ENCODE assay signal across 9 mouse cellular contexts in the genomic region with DNA sequence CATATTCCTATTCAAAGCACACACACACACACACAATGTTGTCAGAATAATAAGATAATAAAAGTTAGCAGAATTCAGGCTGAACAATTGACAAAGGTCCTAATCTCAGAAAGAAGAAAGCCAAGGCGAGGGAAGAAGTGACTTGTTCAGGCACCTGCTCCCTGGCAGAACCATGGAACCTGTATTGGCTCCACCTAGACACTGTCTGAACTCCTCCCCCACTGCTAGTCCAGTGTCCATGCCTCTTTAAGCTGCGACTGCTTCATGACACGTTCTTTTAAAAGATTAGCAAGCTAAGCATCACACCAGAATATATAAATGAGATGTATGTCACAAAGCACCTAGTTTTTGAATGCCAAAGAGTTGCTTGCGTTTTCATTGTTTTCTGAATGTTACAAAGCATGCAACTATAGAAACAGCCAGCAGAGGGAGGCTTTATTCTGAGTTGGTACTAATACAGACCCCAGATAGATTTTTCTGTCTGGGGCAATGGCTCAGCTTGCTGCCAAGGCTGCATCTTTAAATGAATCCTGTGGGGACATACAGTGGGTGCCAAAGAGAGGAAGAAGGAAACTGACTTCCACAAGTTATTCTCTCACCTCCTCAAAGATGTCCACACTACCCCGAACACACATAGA. TPM values are rescaled to one million over a fixed set of nuclear protein-coding genes. Genes with fewer than 3 reads are reported as not detected.
DNase-seq lines count a peak whose midpoint lies in the region; ATAC-seq and TF ChIP-seq lines count a peak whose summit lies in the region.
"Had no signal": no experiment of that assay in that cellular context is flagged by ENCODE, and none has a peak within 500 bp of the region (broad histone marks: within the 10 kb centered on the region; RNA-seq: fewer than 3 reads in every experiment).

No protein-coding gene starts in this region.

- H3K27me3 ChIP-seq in heart, embryonic 11.5 days (ENCODE audit: control insufficient read depth, insufficient read depth, low read length), result no peaks in the 10 kb centered on the region
- no peaks in the 10 kb centered on the region for H3K27me3 ChIP-seq in MEL (ENCODE audit: control insufficient read depth in 1 of 2, insufficient read depth in 2 of 2, low read length in 2 of 2)
- H3K27me3 ChIP-seq in hindbrain, postnatal 0 days (ENCODE audit: insufficient read depth, low read length), result no peaks in the 10 kb centered on the region
- no peaks in the 10 kb centered on the region for H3K27me3 ChIP-seq in limb, embryonic 13.5 days

- no peak for TF ChIP-seq RAD21 in MEL (IDR thresholded peaks at IDR 0.05; ENCODE audit: low read depth, low read length)

- TF ChIP-seq CTCF in MEL (IDR thresholded peaks at IDR 0.05 in 2 of 3, conservative IDR thresholded peaks at IDR 0.05 in 1 of 3; ENCODE audit: control insufficient read depth in 1 of 3, insufficient read depth in 1 of 3, low read depth in 2 of 3, low read length in 3 of 3, poor library complexity in 1 of 3, severe bottlenecking in 1 of 3), result peak in 1 of 3 experiments; percentile 6; a peak in 1 of 6 replicates
- peak; percentile 74 for TF ChIP-seq CTCF in hindbrain, postnatal 0 days (IDR thresholded peaks at IDR 0.05; ENCODE audit: low read depth)

- no peaks in the 10 kb centered on the region for H3K9me3 ChIP-seq in heart, embryonic 11.5 days (replicated peaks; ENCODE audit: control insufficient read depth, low read length)
- no peaks in the 10 kb centered on the region for H3K9me3 ChIP-seq in MEL (replicated peaks; ENCODE audit: insufficient read depth, low read length)
- H3K9me3 ChIP-seq in hindbrain, postnatal 0 days (ENCODE audit: low read length), result no peaks in the 10 kb centered on the region
- no peaks in the 10 kb centered on the region for H3K9me3 ChIP-seq in limb, embryonic 13.5 days

- 0 out of 2 replicates have a peak, but pooled peaks have one; percentile 52 for ATAC-seq in heart, embryonic 11.5 days (replicated peaks; ENCODE audit: insufficient number of reproducible peaks, low FRiP score, low TSS enrichment)
- ATAC-seq in hindbrain, postnatal 0 days, result peak; percentile 90
- 0 out of 2 replicates have a peak, but pooled peaks have one; percentile 40 for ATAC-seq in limb, embryonic 13.5 days (ENCODE audit: low FRiP score, low read depth)

- no peak overlapping the region for H3K4me3 ChIP-seq in heart, embryonic 11.5 days (ENCODE audit: low read depth, low read length)
- H3K4me3 ChIP-seq in MEL (ENCODE audit: control insufficient read depth in 1 of 2, insufficient read depth in 1 of 2, low read depth in 2 of 2, low read length in 2 of 2), result no peak overlapping the region
- H3K4me3 ChIP-seq in hindbrain, postnatal 0 days (ENCODE audit: low read length), result no peak overlapping the region
- H3K4me3 ChIP-seq in limb, embryonic 13.5 days, result no peak overlapping the region

- intact Hi-C loops in heart, postnatal 25 days (cut with DNase I), result loop anchor here (2.0 to 5.0 kb wide), 3 partner anchors 37 to 372 kb away; no protein-coding TSS in a partner anchor

- H3K4me1 ChIP-seq in heart, embryonic 11.5 days (ENCODE audit: control insufficient read depth, insufficient read depth, low read length), result peaks cover 9% of the 10 kb centered on the region
- H3K4me1 ChIP-seq in MEL (ENCODE audit: control insufficient read depth in 1 of 2, insufficient read depth in 2 of 2, low read length in 2 of 2), result no peaks in the 10 kb centered on the region
- no peaks in the 10 kb centered on the region for H3K4me1 ChIP-seq in hindbrain, postnatal 0 days (ENCODE audit: insufficient read depth, low read length)
- no peaks in the 10 kb centered on the region for H3K4me1 ChIP-seq in limb, embryonic 13.5 days

- H3K4me2 ChIP-seq in heart, embryonic 11.5 days, result no peak overlapping the region
- no peak overlapping the region for H3K4me2 ChIP-seq in hindbrain, postnatal 0 days (ENCODE audit: low read depth, low read length)
- H3K4me2 ChIP-seq in limb, embryonic 13.5 days (replicated peaks), result no peak overlapping the region

- 28% methylated on average over 5 of the region's 5 CpGs for WGBS in heart, embryonic 11.5 days (ENCODE audit: insufficient replicate concordance)
- WGBS in hindbrain, postnatal 0 days, result 26% methylated on average over 5 of the region's 5 CpGs
- 35% methylated on average over 5 of the region's 5 CpGs for WGBS in limb, embryonic 13.5 days

- no peak for TF ChIP-seq EP300 in MEL (IDR thresholded peaks at IDR 0.05; ENCODE audit: low read depth in 1 of 2, low read length in 2 of 2)

- DNase-seq in heart, postnatal 25 days (ENCODE audit: low spot score), result no peak
- DNase-seq in MEL (ENCODE audit: low read depth, low spot score), result peak; percentile 5
- DNase-seq in embryo, embryonic 11 days, result peak; percentile 75
- DNase-seq in hindbrain, postnatal 0 days (ENCODE audit: low spot score), result peak; percentile 83
- DNase-seq in retina, adult 2 months (ENCODE audit: low read depth, low spot score), result peak; percentile 11
- no peak for DNase-seq in frontal cortex, postnatal 25 days (ENCODE audit: low spot score in 2 of 2)

- no peak for TF ChIP-seq POLR2A in MEL (IDR thresholded peaks at IDR 0.05; ENCODE audit: control insufficient read depth in 1 of 2, insufficient read depth in 1 of 2, low read depth in 1 of 2, low read length in 2 of 2, poor library complexity in 1 of 2)

- H3K36me3 ChIP-seq in heart, embryonic 11.5 days (ENCODE audit: control insufficient read depth, insufficient read depth, low read length), result no peaks in the 10 kb centered on the region
- no peaks in the 10 kb centered on the region for H3K36me3 ChIP-seq in MEL (ENCODE audit: control insufficient read depth in 1 of 2, insufficient read depth in 2 of 2, low read length in 2 of 2)
- H3K36me3 ChIP-seq in hindbrain, postnatal 0 days (ENCODE audit: insufficient read depth, low read length), result no peaks in the 10 kb centered on the region
- no peaks in the 10 kb centered on the region for H3K36me3 ChIP-seq in limb, embryonic 13.5 days

- no peaks in the 10 kb centered on the region for H3K79me2 ChIP-seq in MEL (ENCODE audit: control insufficient read depth, insufficient read depth, low read length, poor library complexity)

- H3K27ac ChIP-seq in heart, embryonic 11.5 days (ENCODE audit: low read depth, low read length), result no peak overlapping the region
- no peak overlapping the region for H3K27ac ChIP-seq in MEL (ENCODE audit: control insufficient read depth, low read depth, low read length)
- no peak overlapping the region for H3K27ac ChIP-seq in hindbrain, postnatal 0 days
- H3K27ac ChIP-seq in limb, embryonic 13.5 days, result no peak overlapping the region

- no peak overlapping the region for H3K9ac ChIP-seq in heart, embryonic 11.5 days (ENCODE audit: low read depth, low read length)
- no peak overlapping the region for H3K9ac ChIP-seq in MEL (ENCODE audit: control insufficient read depth, low read depth, low read length, poor library complexity, severe bottlenecking)
- H3K9ac ChIP-seq in hindbrain, postnatal 0 days (replicated peaks; ENCODE audit: low read length), result no peak overlapping the region
- no peak overlapping the region for H3K9ac ChIP-seq in limb, embryonic 13.5 days

TF ChIP-seq in MEL, 35 proteins besides CTCF, POLR2A, EP300 and RAD21:
- TF ChIP-seq SMC3 (IDR thresholded peaks at IDR 0.05; ENCODE audit: low read depth, low read length), result peak; percentile 19; the same call in 1 of the 2 replicates
- no peak for TF ChIP-seq USF2 (IDR thresholded peaks at IDR 0.05; ENCODE audit: borderline replicate concordance in 1 of 2, insufficient read depth in 1 of 2, low read depth in 1 of 2, low read length in 2 of 2)
TF ChIP-seq in MEL: peak in this region for 1.

RNA-seq across cellular contexts. Expression of a gene that starts 59.4 kb away (rescaled TPM):
- polyA plus RNA-seq in heart, embryonic 11.5 days (2014; fragmentation: Nextera tagmentation; extraction: Ambion mirVana), result 60.7 and 62.9 TPM in 2 replicates
- 100 to 1,000 TPM; 197 to 202 TPM for total RNA-seq in heart, postnatal 25 days (2021)
- total RNA-seq in MEL (2012; rRNA removed), result not detected in 2 replicates
- not detected for polyA plus RNA-seq in MEL (2012; ENCODE audit: insufficient read depth in 1 of 2, insufficient read length in 2 of 2, low read depth in 1 of 2, low replicate concordance in 2 of 2, missing spikeins in 1 of 2)
- 12.7 and 18.5 TPM in 2 replicates for total RNA-seq in hindbrain, postnatal 0 days (2014; rRNA removed)
- polyA plus RNA-seq in hindbrain, postnatal 0 days (2015; fragmentation: Nextera tagmentation; extraction: Ambion mirVana), result 27.8 and 30.0 TPM in 2 replicates
- 8.6 TPM in 2 replicates for polyA plus RNA-seq in limb, embryonic 13.5 days (2015; fragmentation: Nextera tagmentation; extraction: Ambion mirVana)
- total RNA-seq: neutrophil, adult 5-6 weeks had no signal

Comparison
In these comparisons a context has a peak if more than half of its experiments do, and no peak if none do; other contexts are left out.
1. ATAC-seq: peak in every context shown above with its lines; median percentile 90 in hindbrain, postnatal 0 days; 52 in heart, embryonic 11.5 days; 40 in limb, embryonic 13.5 days.
2. DNase-seq: peak in MEL (single experiment), embryo, embryonic 11 days (single experiment), hindbrain, postnatal 0 days (single experiment) and retina, adult 2 months (single experiment); none in heart, postnatal 25 days (single experiment) and frontal cortex, postnatal 25 days (0 of 2).